In genomic region chr14:25299673-25300190, GRCm38 (mm10) we compare ENCODE assay signal across 24 mouse cellular contexts.
DNase-seq lines count a peak whose midpoint lies in the region; ATAC-seq lines count a peak whose summit lies in the region.
"Had no signal": no experiment of that assay in that cellular context is flagged by ENCODE, and none has a peak within 500 bp of the region (broad histone marks: within the 10 kb centered on the region; RNA-seq: fewer than 3 reads in every experiment).

No protein-coding gene starts in this region.

- H3K9me3 ChIP-seq in midbrain, embryonic 11.5 days (ENCODE audit: control insufficient read depth, low read length), result no peaks in the 10 kb centered on the region
- H3K9me3 ChIP-seq in midbrain, embryonic 14.5 days (ENCODE audit: control insufficient read depth, low read length), result no peaks in the 10 kb centered on the region
- H3K9me3 ChIP-seq: embryonic facial prominence, embryonic 15.5 days; hindbrain, embryonic 12.5 days; liver, embryonic 12.5 days; neural tube, embryonic 12.5 days had no signal

- no peak for DNase-seq in frontal cortex, postnatal 25 days (ENCODE audit: low spot score in 2 of 2)
- DNase-seq in midbrain, embryonic 11.5 days (ENCODE audit: low spot score, missing footprints), result peak; percentile 21
- no peak for DNase-seq in midbrain, embryonic 14.5 days
- DNase-seq in thymus, postnatal 25 days, result peak; percentile 72
- DNase-seq in ovary, postnatal 36 days (ENCODE audit: low spot score), result no peak
- no peak for DNase-seq in spleen, postnatal 10 days (ENCODE audit: low spot score in 2 of 2)
- DNase-seq: adrenal gland, adult 8-10 months; cerebellum, adult 2 months; cerebellum, postnatal 14 days; gastrocnemius, postnatal 10 days; heart, postnatal 14 days; kidney, postnatal 25 days; liver, postnatal 0 days; lung, postnatal 36 days; right cerebral cortex, postnatal 4 days had no signal

- H3K4me3 ChIP-seq in midbrain, embryonic 11.5 days (ENCODE audit: low read depth, low read length), result no peak overlapping the region
- H3K4me3 ChIP-seq in midbrain, embryonic 14.5 days (replicated peaks; ENCODE audit: low read depth, low read length), result no peak overlapping the region
- H3K4me3 ChIP-seq: embryonic facial prominence, embryonic 15.5 days; hindbrain, embryonic 12.5 days; liver, embryonic 12.5 days; neural tube, embryonic 12.5 days had no signal

- WGBS in midbrain, embryonic 11.5 days, result 87% methylated on average over 3 of the region's 3 CpGs
- WGBS in midbrain, embryonic 14.5 days, result 83% methylated on average over 3 of the region's 3 CpGs

- H3K27ac ChIP-seq in midbrain, embryonic 11.5 days (ENCODE audit: low read depth, low read length), result no peak overlapping the region
- no peak overlapping the region for H3K27ac ChIP-seq in midbrain, embryonic 14.5 days (replicated peaks; ENCODE audit: low read depth, low read length)
- H3K27ac ChIP-seq: embryonic facial prominence, embryonic 15.5 days; hindbrain, embryonic 12.5 days; liver, embryonic 12.5 days; neural tube, embryonic 12.5 days had no signal

- H3K4me2 ChIP-seq in midbrain, embryonic 11.5 days, result no peak overlapping the region
- no peak overlapping the region for H3K4me2 ChIP-seq in midbrain, embryonic 14.5 days (ENCODE audit: low read length)
- H3K4me2 ChIP-seq: embryonic facial prominence, embryonic 15.5 days; hindbrain, embryonic 12.5 days; liver, embryonic 12.5 days; neural tube, embryonic 12.5 days had no signal

- H3K27me3 ChIP-seq in midbrain, embryonic 11.5 days (ENCODE audit: control insufficient read depth, insufficient read depth, low read length), result no peaks in the 10 kb centered on the region
- no peaks in the 10 kb centered on the region for H3K27me3 ChIP-seq in midbrain, embryonic 14.5 days (ENCODE audit: control insufficient read depth, insufficient read depth, low read length)
- H3K27me3 ChIP-seq: embryonic facial prominence, embryonic 15.5 days; hindbrain, embryonic 12.5 days; liver, embryonic 12.5 days; neural tube, embryonic 12.5 days had no signal

- H3K36me3 ChIP-seq in midbrain, embryonic 11.5 days (ENCODE audit: control insufficient read depth, insufficient read depth, low read length), result no peaks in the 10 kb centered on the region
- H3K36me3 ChIP-seq in midbrain, embryonic 14.5 days (ENCODE audit: control insufficient read depth, insufficient read depth, low read length), result no peaks in the 10 kb centered on the region
- H3K36me3 ChIP-seq: embryonic facial prominence, embryonic 15.5 days; G1E; hindbrain, embryonic 12.5 days; liver, embryonic 12.5 days; neural tube, embryonic 12.5 days had no signal

- H3K9ac ChIP-seq in midbrain, embryonic 11.5 days (ENCODE audit: low read length), result no peak overlapping the region
- H3K9ac ChIP-seq in midbrain, embryonic 14.5 days (replicated peaks; ENCODE audit: low read length), result no peak overlapping the region
- H3K9ac ChIP-seq: embryonic facial prominence, embryonic 15.5 days; hindbrain, embryonic 12.5 days; liver, embryonic 12.5 days; liver, postnatal 0 days; neural tube, embryonic 12.5 days had no signal

- peaks cover 12% of the 10 kb centered on the region for H3K4me1 ChIP-seq in midbrain, embryonic 11.5 days (ENCODE audit: control insufficient read depth, insufficient read depth, low read length)
- H3K4me1 ChIP-seq in midbrain, embryonic 14.5 days (ENCODE audit: control insufficient read depth, insufficient read depth, low read length), result peaks cover 23% of the 10 kb centered on the region

- ATAC-seq in frontal cortex, adult (ENCODE audit: low TSS enrichment), result peak; percentile 70; the same call in 1 of the 2 replicates
- no peak for ATAC-seq in midbrain, embryonic 11.5 days (ENCODE audit: low FRiP score)
- no peak for ATAC-seq in midbrain, embryonic 14.5 days (ENCODE audit: low FRiP score, low TSS enrichment)
- ATAC-seq: forebrain, embryonic 16.5 days; intestine, postnatal 0 days; liver, embryonic 12.5 days; liver, postnatal 0 days; midbrain, embryonic 16.5 days had no signal

Comparison
In these comparisons a context has a peak if more than half of its experiments do, and no peak if none do; other contexts are left out.
1. DNase-seq: peak in midbrain, embryonic 11.5 days (single experiment) and thymus, postnatal 25 days (single experiment); none in frontal cortex, postnatal 25 days (0 of 2), midbrain, embryonic 14.5 days (single experiment), ovary, postnatal 36 days (single experiment) and spleen, postnatal 10 days (0 of 2).